Mouse (Mus musculus) liver, embryonic 15.5 days (tissue): ENCODE data around the gene Jhy. TPM values are rescaled to one million over a fixed set of nuclear protein-coding genes. Genes with fewer than 3 reads are reported as not detected.

ENCODE experiments used
- ATAC-seq: fragments of 200-750 bp; cut with Nextera tagmentation; 2 replicates; pipeline ENCODE4 v1.8.0; 2017; ENCODE audit warnings: moderate number of reproducible peaks, mild to moderate bottlenecking, moderate library complexity; ENCODE audit not compliant: insufficient read depth
- H3K27ac ChIP-seq: fragments of 300-500 bp; sonication (generic); replicated peaks from 2 replicates; pipeline ENCODE4 v1.5.1; 2015; ENCODE audit warnings: mild to moderate bottlenecking, inconsistent platforms
- H3K27me3 ChIP-seq: fragments of 300-500 bp; sonication (generic); 2 replicates; pipeline ENCODE4 v1.6.1; 2015; ENCODE audit warnings: mild to moderate bottlenecking, inconsistent platforms
- H3K36me3 ChIP-seq: fragments of 300-500 bp; sonication (generic); replicated peaks from 2 replicates; pipeline ENCODE4 v1.6.1; 2015; ENCODE audit warnings: moderate library complexity, mild to moderate bottlenecking, inconsistent platforms
- H3K4me1 ChIP-seq: fragments of 300-500 bp; sonication (generic); replicated peaks from 2 replicates; pipeline ENCODE4 v1.6.1; 2015; ENCODE audit warnings: inconsistent platforms
- H3K4me2 ChIP-seq: fragments of 300-500 bp; sonication (generic); 2 replicates; pipeline ENCODE4 v1.6.1; 2015; ENCODE audit warnings: moderate library complexity, mild to moderate bottlenecking, inconsistent platforms
- H3K4me3 ChIP-seq: fragments of 300-500 bp; sonication (generic); replicated peaks from 2 replicates; pipeline ENCODE4 v1.5.1; 2015; ENCODE audit warnings: mild to moderate bottlenecking, inconsistent platforms
- H3K9ac ChIP-seq: fragments of 300-500 bp; sonication (generic); 2 replicates; pipeline ENCODE4 v1.6.1; 2015; ENCODE audit warnings: moderate library complexity, mild to moderate bottlenecking, inconsistent platforms
- H3K9me3 ChIP-seq: fragments of 300-500 bp; sonication (generic); replicated peaks from 2 replicates; pipeline ENCODE4 v1.6.1; 2016; ENCODE audit warnings: inconsistent platforms
- WGBS: fragments of 180-500 bp; shearing (Covaris S2); methylation state at CpG from one replicate; pipeline ENCODE4 v1.1.7; 2015; ENCODE audit warnings: mixed read lengths; ENCODE audit not compliant: insufficient replicate concordance; 5-methylcytosine and 5-hydroxymethylcytosine counted together
- polyA plus RNA-seq: library from polyadenylated mRNA; unstranded; fragments of >200 nt; fragmentation: Nextera tagmentation; extraction: Ambion mirVana; gene quantifications from 2 replicates; pipeline ENCODE4 v1.2.1, GENCODE M21; 2015

Jhy gene
- not detected in 2 replicates for polyA plus RNA-seq

GRCm38 (mm10) chr9:40963586-40964417, at the start of gene Jhy:
Gene Jhy, minus strand, starts transcription at chr9:40964118.
- 2% methylated on average over 50 of the region's 51 CpGs for WGBS
- Histone ChIP-seq H3K9me3 (no peaks in the 10 kb centered on the region), H3K4me1 (no peaks in the 10 kb centered on the region), H3K36me3 (no peaks in the 10 kb centered on the region), H3K27ac (no peak within 1 kb of the TSS), H3K9ac (no peak within 1 kb of the TSS), H3K4me2 (peak within 1 kb of the TSS; percentile 44), H3K27me3 (peaks cover 52% of the 10 kb centered on the region), H3K4me3 (no peak within 1 kb of the TSS)
- ATAC-seq: no peak

GRCm38 (mm10) chr9:41012456-41012855, 48.5 kb upstream of the Jhy start:
- Histone ChIP-seq H3K36me3 (no peaks in the 10 kb centered on the region), H3K9me3 (no peaks in the 10 kb centered on the region), H3K4me1 (no peaks in the 10 kb centered on the region), H3K27me3 (no peaks in the 10 kb centered on the region), H3K4me3 (no peak overlapping the region), H3K9ac (no peak overlapping the region), H3K27ac (no peak overlapping the region), H3K4me2 (no peak overlapping the region)
- WGBS: 74% methylated on average over 5 of the region's 5 CpGs
- no peak for ATAC-seq

GRCm38 (mm10) chr9:41011512-41012436, 47.9 kb upstream of the Jhy start:
- H3K36me3 ChIP-seq: no peaks in the 10 kb centered on the region
- H3K9me3 ChIP-seq: no peaks in the 10 kb centered on the region
- WGBS: 71% methylated on average over 13 of the region's 13 CpGs
- no peak for ATAC-seq
- H3K4me2 ChIP-seq: no peak overlapping the region
- no peaks in the 10 kb centered on the region for H3K4me1 ChIP-seq
- H3K9ac ChIP-seq: no peak overlapping the region
- H3K27me3 ChIP-seq: no peaks in the 10 kb centered on the region
- no peak overlapping the region for H3K4me3 ChIP-seq
- H3K27ac ChIP-seq: no peak overlapping the region

GRCm38 (mm10) chr9:41007785-41008184, 43.9 kb upstream of the Jhy start:
- Histone ChIP-seq H3K9ac (no peak overlapping the region), H3K4me2 (no peak overlapping the region), H3K36me3 (no peaks in the 10 kb centered on the region), H3K27ac (no peak overlapping the region), H3K4me1 (no peaks in the 10 kb centered on the region), H3K4me3 (no peak overlapping the region), H3K27me3 (no peaks in the 10 kb centered on the region), H3K9me3 (no peaks in the 10 kb centered on the region)
- no peak for ATAC-seq
- WGBS: 27% methylated on average over 1 of the region's 1 CpGs

GRCm38 (mm10) chr9:41004415-41004814, 40.5 kb upstream of the Jhy start, which contains the start of gene Crtam:
Gene Crtam, minus strand, starts transcription at chr9:41004628.
- Histone ChIP-seq H3K36me3 (no peaks in the 10 kb centered on the region), H3K27ac (no peak within 1 kb of the TSS), H3K4me2 (no peak within 1 kb of the TSS), H3K9ac (no peak within 1 kb of the TSS), H3K4me3 (no peak within 1 kb of the TSS), H3K4me1 (no peaks in the 10 kb centered on the region), H3K27me3 (no peaks in the 10 kb centered on the region), H3K9me3 (no peaks in the 10 kb centered on the region)
- no peak for ATAC-seq
- WGBS: 19% methylated on average over 4 of the region's 4 CpGs

GRCm38 (mm10) chr9:40997116-40997779, 33.3 kb upstream of the Jhy start:
- Histone ChIP-seq H3K4me1 (no peaks in the 10 kb centered on the region), H3K36me3 (no peaks in the 10 kb centered on the region), H3K27ac (no peak overlapping the region), H3K9me3 (no peaks in the 10 kb centered on the region), H3K4me3 (no peak overlapping the region), H3K27me3 (no peaks in the 10 kb centered on the region), H3K4me2 (no peak overlapping the region), H3K9ac (no peak overlapping the region)
- WGBS: 59% methylated on average over 7 of the region's 7 CpGs
- no peak for ATAC-seq

GRCm38 (mm10) chr9:40994075-40994474, 30.2 kb upstream of the Jhy start:
- H3K27me3 ChIP-seq: no peaks in the 10 kb centered on the region
- ATAC-seq: no peak
- no peak overlapping the region for H3K9ac ChIP-seq
- H3K27ac ChIP-seq: no peak overlapping the region
- WGBS: 50% methylated on average over 5 of the region's 5 CpGs
- no peaks in the 10 kb centered on the region for H3K4me1 ChIP-seq
- no peak overlapping the region for H3K4me3 ChIP-seq
- H3K9me3 ChIP-seq: no peaks in the 10 kb centered on the region
- no peaks in the 10 kb centered on the region for H3K36me3 ChIP-seq
- no peak overlapping the region for H3K4me2 ChIP-seq

- Histone ChIP-seq H3K4me3 (no peak overlapping the region), H3K9ac (no peak overlapping the region), H3K27ac (no peak overlapping the region), H3K4me2 (no peak overlapping the region), H3K4me1 (no peaks in the 10 kb centered on the region), H3K36me3 (no peaks in the 10 kb centered on the region), H3K9me3 (no peaks in the 10 kb centered on the region), H3K27me3 (no peaks in the 10 kb centered on the region)
- 66% methylated on average over 6 of the region's 6 CpGs for WGBS
- no peak for ATAC-seq
Measured at GRCm38 (mm10) chr9:40991511-40991910, 27.6 kb upstream of the Jhy start.

GRCm38 (mm10) chr9:40989940-40990588, 26.1 kb upstream of the Jhy start:
- Histone ChIP-seq H3K4me1 (no peaks in the 10 kb centered on the region), H3K4me2 (no peak overlapping the region), H3K36me3 (no peaks in the 10 kb centered on the region), H3K27me3 (no peaks in the 10 kb centered on the region), H3K27ac (no peak overlapping the region), H3K9ac (no peak overlapping the region), H3K4me3 (no peak overlapping the region), H3K9me3 (no peaks in the 10 kb centered on the region)
- 39% methylated on average over 4 of the region's 4 CpGs for WGBS
- ATAC-seq: no peak

GRCm38 (mm10) chr9:40984313-40984712, 20.4 kb upstream of the Jhy start:
- H3K36me3 ChIP-seq: no peaks in the 10 kb centered on the region
- ATAC-seq: no peak
- no peak overlapping the region for H3K27ac ChIP-seq
- 0 out of 2 replicates have a peak, but pooled peaks cover 7% of the 10 kb centered on the region for H3K27me3 ChIP-seq
- H3K4me3 ChIP-seq: no peak overlapping the region
- H3K4me1 ChIP-seq: no peaks in the 10 kb centered on the region
- H3K9ac ChIP-seq: no peak overlapping the region
- WGBS: 50% methylated on average over 3 of the region's 3 CpGs
- H3K9me3 ChIP-seq: no peaks in the 10 kb centered on the region
- H3K4me2 ChIP-seq: no peak overlapping the region
